ENCODE assay signal across 10 mouse cellular contexts in genomic region chr16:26495721-26496120, GRCm38 (mm10). TPM values are rescaled to one million over a fixed set of nuclear protein-coding genes. Genes with fewer than 3 reads are reported as not detected.
DNase-seq lines count a peak whose midpoint lies in the region; ATAC-seq lines count a peak whose summit lies in the region.
"Had no signal": no experiment of that assay in that cellular context is flagged by ENCODE, and none has a peak within 500 bp of the region (broad histone marks: within the 10 kb centered on the region; RNA-seq: fewer than 3 reads in every experiment).

No protein-coding gene starts in this region.

- no peaks in the 10 kb centered on the region for H3K27me3 ChIP-seq in midbrain, embryonic 14.5 days (ENCODE audit: control insufficient read depth, insufficient read depth, low read length)
- H3K27me3 ChIP-seq in midbrain, embryonic 11.5 days (ENCODE audit: control insufficient read depth, insufficient read depth, low read length): no peaks in the 10 kb centered on the region

- 14% methylated on average over 2 of the region's 2 CpGs for WGBS in midbrain, embryonic 14.5 days
- 9% methylated on average over 2 of the region's 2 CpGs for WGBS in midbrain, embryonic 11.5 days

- intact Hi-C loops in heart, postnatal 10 days (cut with DNase I): loop anchor here (2.0 kb wide), 1 partner anchor 261 kb away; no protein-coding TSS in a partner anchor

- no peaks in the 10 kb centered on the region for H3K9me3 ChIP-seq in midbrain, embryonic 14.5 days (ENCODE audit: control insufficient read depth, low read length)
- H3K9me3 ChIP-seq in midbrain, embryonic 11.5 days (ENCODE audit: control insufficient read depth, low read length): no peaks in the 10 kb centered on the region

- H3K27ac ChIP-seq in midbrain, embryonic 14.5 days (replicated peaks; ENCODE audit: low read depth, low read length): no peak overlapping the region
- no peak overlapping the region for H3K27ac ChIP-seq in midbrain, embryonic 11.5 days (ENCODE audit: low read depth, low read length)

- DNase-seq in heart, postnatal 10 days: peak; percentile 10 to 31
- DNase-seq in heart, adult 11 months: no peak
- peak; percentile 55 for DNase-seq in midbrain, embryonic 14.5 days
- no peak for DNase-seq in midbrain, embryonic 11.5 days (ENCODE audit: low spot score, missing footprints)
- DNase-seq in adipocyte (ENCODE audit: low spot score): peak; percentile 68
- peak; percentile 4 for DNase-seq in lung, postnatal 25 days (ENCODE audit: low spot score)
- DNase-seq in urinary bladder, adult 2 months (ENCODE audit: low spot score): no peak
- no peak for DNase-seq in urinary bladder, postnatal 4 days (ENCODE audit: low spot score in 2 of 2)

- no peak overlapping the region for H3K4me3 ChIP-seq in midbrain, embryonic 14.5 days (replicated peaks; ENCODE audit: low read depth, low read length)
- H3K4me3 ChIP-seq in midbrain, embryonic 11.5 days (ENCODE audit: low read depth, low read length): no peak overlapping the region

- H3K9ac ChIP-seq in midbrain, embryonic 14.5 days (replicated peaks; ENCODE audit: low read length): no peak overlapping the region
- no peak overlapping the region for H3K9ac ChIP-seq in midbrain, embryonic 11.5 days (ENCODE audit: low read length)

- ATAC-seq in midbrain, embryonic 14.5 days (ENCODE audit: low FRiP score, low TSS enrichment): no peak
- ATAC-seq in midbrain, embryonic 11.5 days (ENCODE audit: low FRiP score): no peak

- no peak overlapping the region for H3K4me2 ChIP-seq in midbrain, embryonic 14.5 days (ENCODE audit: low read length)
- H3K4me2 ChIP-seq in midbrain, embryonic 11.5 days: no peak overlapping the region

- H3K36me3 ChIP-seq in midbrain, embryonic 14.5 days (ENCODE audit: control insufficient read depth, insufficient read depth, low read length): no peaks in the 10 kb centered on the region
- H3K36me3 ChIP-seq in midbrain, embryonic 11.5 days (ENCODE audit: control insufficient read depth, insufficient read depth, low read length): no peaks in the 10 kb centered on the region

- no peaks in the 10 kb centered on the region for H3K4me1 ChIP-seq in midbrain, embryonic 14.5 days (ENCODE audit: control insufficient read depth, insufficient read depth, low read length)
- H3K4me1 ChIP-seq in midbrain, embryonic 11.5 days (ENCODE audit: control insufficient read depth, insufficient read depth, low read length): no peaks in the 10 kb centered on the region

RNA-seq across cellular contexts. Expression of gene Tmem207, which starts 30.8 kb away (rescaled TPM):
- not detected for total RNA-seq in heart, postnatal 10 days (2021)
- 0.20 TPM in 2 replicates for polyA plus RNA-seq in midbrain, embryonic 14.5 days (2014; fragmentation: Nextera tagmentation; extraction: Ambion mirVana)
- polyA plus RNA-seq in midbrain, embryonic 11.5 days (2014; fragmentation: Nextera tagmentation; extraction: Ambion mirVana): 0.20 and 0.36 TPM in 2 replicates
- polyA plus RNA-seq in urinary bladder, adult 2 months (2012; rRNA removed): not detected in 2 replicates
- total RNA-seq: granulocyte monocyte progenitor cell, adult 5-6 weeks; layer of hippocampus, postnatal 25 days had no signal

RNA-seq across cellular contexts. Expression of gene Cldn16, which starts 32.8 kb away (rescaled TPM):
- not detected for total RNA-seq in heart, postnatal 10 days (2021)
- not detected in 2 replicates for polyA plus RNA-seq in midbrain, embryonic 14.5 days (2014; fragmentation: Nextera tagmentation; extraction: Ambion mirVana)
- polyA plus RNA-seq in midbrain, embryonic 11.5 days (2014; fragmentation: Nextera tagmentation; extraction: Ambion mirVana): not detected in 2 replicates
- polyA plus RNA-seq in urinary bladder, adult 2 months (2012; rRNA removed): not detected in 2 replicates
- total RNA-seq: granulocyte monocyte progenitor cell, adult 5-6 weeks; layer of hippocampus, postnatal 25 days had no signal

Comparison
In these comparisons a context has a peak if more than half of its experiments do, and no peak if none do; other contexts are left out.
1. DNase-seq: peak in heart, postnatal 10 days (2 of 2), midbrain, embryonic 14.5 days (single experiment), adipocyte (single experiment) and lung, postnatal 25 days (single experiment); none in heart, adult 11 months (single experiment), midbrain, embryonic 11.5 days (single experiment), urinary bladder, adult 2 months (single experiment) and urinary bladder, postnatal 4 days (0 of 2).